Mouse (Mus musculus) adrenal gland, postnatal 14 days (tissue): Measurements from ENCODE around the gene Aprt. TPM values are rescaled to one million over a fixed set of nuclear protein-coding genes. Genes with fewer than 3 reads are reported as not detected.

Source experiments
- DNase-seq: peaks from one replicate; pipeline ENCODE4 v3.0.0; 2021; ENCODE audit warnings: mixed read lengths
- microRNA-seq, 2 experiments: library from miRNA; unstranded; fragments of <30 nt; microRNA quantifications; one replicate each; pipeline ENCODE4 v1.2.0; 2021
- total RNA-seq: library from RNA; stranded (reverse); gene quantifications from 2 replicates; pipeline ENCODE4 v1.2.3, GENCODE M21; 2021

Aprt gene
- total RNA-seq, 1 experiment from 2014 or later = 71.3 TPM

- peak; percentile 45 for DNase-seq
Observed at GRCm38 (mm10) chr8:122537033-122537432, 39.7 kb downstream of the Aprt start.

- DNase-seq = no peak
Observed at GRCm38 (mm10) chr8:122531312-122531711, 45.4 kb downstream of the Aprt start.

DNA sequence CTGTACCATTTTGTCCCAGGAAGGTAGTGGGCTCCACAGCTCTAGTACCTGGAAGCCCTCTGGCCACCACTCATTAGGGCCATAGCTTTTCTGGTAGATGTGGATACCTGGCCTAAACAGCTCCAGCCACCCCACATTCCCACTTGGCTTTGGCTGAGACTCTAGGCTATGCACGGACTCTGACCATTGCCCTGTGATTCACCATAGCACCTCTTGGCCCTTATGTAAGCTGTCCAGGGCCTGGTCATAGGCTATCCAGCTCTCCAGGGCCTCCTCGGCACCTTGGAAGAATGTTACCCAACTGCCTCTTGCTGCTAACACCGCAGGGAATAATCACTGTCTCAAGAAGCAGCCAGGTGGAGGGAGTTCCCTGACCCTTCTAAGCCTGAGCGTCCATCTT, 47.5 kb downstream of the Aprt start:
- no peak for DNase-seq

DNA sequence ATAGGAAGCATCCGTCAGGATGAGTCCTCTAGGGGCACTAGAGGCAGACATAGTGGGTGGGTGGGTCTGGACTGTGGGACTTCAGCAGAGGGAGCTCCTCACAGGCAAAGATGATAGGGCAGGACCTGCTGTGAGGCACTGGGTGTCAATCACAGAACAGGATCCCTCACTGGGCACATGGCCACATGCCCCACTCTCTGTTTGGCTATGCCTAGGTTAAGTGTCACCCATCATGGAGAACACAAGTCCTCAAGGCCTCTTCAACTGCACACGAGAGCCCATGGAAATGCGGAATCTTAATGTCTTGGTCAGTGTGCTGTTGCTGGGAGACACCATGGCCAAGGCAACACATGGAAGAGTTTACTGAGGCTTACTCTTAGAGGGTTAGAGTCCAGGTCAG, 48.8 kb downstream of the Aprt start:
- DNase-seq = no peak

DNA sequence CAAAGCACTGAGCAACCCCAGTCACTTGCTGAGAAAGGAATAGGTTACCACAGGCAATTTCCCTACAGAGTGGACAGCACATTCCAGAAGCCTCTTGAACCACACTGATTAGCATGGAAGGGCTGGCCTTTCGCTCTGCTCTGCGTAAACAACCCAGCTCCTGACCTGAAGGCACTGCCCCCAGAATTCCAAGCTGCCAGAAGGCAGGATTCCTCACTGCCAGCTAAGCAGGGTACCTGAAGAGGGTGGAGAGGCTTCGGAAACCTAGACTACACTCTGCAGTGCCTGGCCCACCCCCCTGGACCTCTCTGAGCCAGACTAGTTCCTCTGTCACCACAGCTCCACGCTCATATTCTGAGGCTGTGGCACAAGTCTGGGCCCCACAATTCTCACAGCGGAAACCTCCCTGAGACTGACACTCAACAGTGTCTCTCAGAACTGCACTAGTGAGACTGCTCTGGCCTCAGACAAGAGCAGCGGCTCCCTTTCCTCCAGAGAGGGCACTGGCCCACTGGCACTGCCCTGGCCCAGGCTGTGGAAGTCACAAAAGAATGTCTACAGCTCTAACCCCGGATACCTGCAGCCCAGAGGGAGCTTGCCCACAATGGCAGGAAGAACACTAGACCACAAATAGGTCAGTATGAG, 50.1 kb downstream of the Aprt start:
- no peak for DNase-seq

DNA sequence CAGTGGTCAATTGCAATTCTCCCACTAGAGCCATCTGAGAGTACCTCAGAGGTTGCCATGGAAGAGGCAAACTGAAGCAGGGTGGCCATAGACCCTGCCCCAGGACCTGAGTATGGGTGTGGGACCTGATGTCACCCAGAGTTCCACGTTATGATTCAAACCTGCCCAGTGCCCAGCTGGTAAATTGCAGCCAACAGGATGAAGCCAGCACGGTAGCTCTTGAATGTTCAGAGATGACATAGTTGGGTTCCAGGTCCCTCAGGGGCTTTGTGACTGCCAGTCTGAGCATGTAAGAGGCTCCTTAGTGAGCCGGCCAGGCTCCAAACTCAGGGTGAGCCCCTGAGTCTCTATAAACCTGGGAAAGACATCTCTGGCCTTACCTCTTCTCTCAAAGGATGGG, 50.6 kb downstream of the Aprt start:
- DNase-seq = no peak

- no peak for DNase-seq
Observed at GRCm38 (mm10) chr8:122525004-122525403, 51.7 kb downstream of the Aprt start.

Small RNA genes within 50 kb of the gene (microRNA-seq; reads per million reads assigned to microRNA genes)
- 0 reads per million in 2 experiments for gene Mir6396

Other genes starting within 250 kb of the Aprt start
- not detected in 2 replicates for gene Trhr2, start 216.2 kb downstream of the Aprt start, total RNA-seq
- 39.5 and 40.6 TPM in 2 replicates for gene Zc3h18, start 200.3 kb downstream of the Aprt start, total RNA-seq
- gene Il17c, start 154.9 kb downstream of the Aprt start, total RNA-seq = not detected in 2 replicates
- gene Cyba, start 144.0 kb downstream of the Aprt start, total RNA-seq = 25.5 and 47.7 TPM in 2 replicates
- 10.6 and 13.3 TPM in 2 replicates for gene Mvd, start 133.5 kb downstream of the Aprt start, total RNA-seq
- 0.45 TPM in 1 of 2 replicates, not detected in the other for gene Snai3, start 116.2 kb downstream of the Aprt start, total RNA-seq
- gene Rnf166, start 100.8 kb downstream of the Aprt start, total RNA-seq = 37.9 and 38.5 TPM in 2 replicates
- 21.3 and 23.0 TPM in 2 replicates for gene Ctu2, start 100.8 kb downstream of the Aprt start, total RNA-seq
- 23.2 and 29.9 TPM in 2 replicates for gene Piezo1, start 25.6 kb downstream of the Aprt start, total RNA-seq
- gene Cdt1, start 8.9 kb downstream of the Aprt start, total RNA-seq = 15.5 and 15.8 TPM in 2 replicates
- gene Galns, start 34.6 kb upstream of the Aprt start, total RNA-seq = 5.4 and 7.5 TPM in 2 replicates
- gene Trappc2l, start 34.7 kb upstream of the Aprt start, total RNA-seq = 47.6 and 52.6 TPM in 2 replicates
- not detected in 2 replicates for gene Pabpn1l, start 45.8 kb upstream of the Aprt start, total RNA-seq
- 13.6 and 14.9 TPM in 2 replicates for gene Cbfa2t3, start 122.2 kb upstream of the Aprt start, total RNA-seq
- gene Acsf3, start 198.6 kb upstream of the Aprt start, total RNA-seq = 48.0 and 50.6 TPM in 2 replicates